Mouse (Mus musculus) bone marrow macrophage, adult 2 months (primary cell): ENCODE data around the gene Zbtb7a.

Experiments used
- CTCF ChIP-seq: IDR thresholded peaks from 2 replicates; pipeline ENCODE4 v1.5.1; 2012; ENCODE audit warnings: low read depth, mild to moderate bottlenecking, low read length, moderate library complexity
- POLR2A ChIP-seq: IDR thresholded peaks from 2 replicates; pipeline ENCODE4 v1.6.1; 2012; ENCODE audit warnings: mild to moderate bottlenecking, low read depth, low read length, borderline replicate concordance

DNA sequence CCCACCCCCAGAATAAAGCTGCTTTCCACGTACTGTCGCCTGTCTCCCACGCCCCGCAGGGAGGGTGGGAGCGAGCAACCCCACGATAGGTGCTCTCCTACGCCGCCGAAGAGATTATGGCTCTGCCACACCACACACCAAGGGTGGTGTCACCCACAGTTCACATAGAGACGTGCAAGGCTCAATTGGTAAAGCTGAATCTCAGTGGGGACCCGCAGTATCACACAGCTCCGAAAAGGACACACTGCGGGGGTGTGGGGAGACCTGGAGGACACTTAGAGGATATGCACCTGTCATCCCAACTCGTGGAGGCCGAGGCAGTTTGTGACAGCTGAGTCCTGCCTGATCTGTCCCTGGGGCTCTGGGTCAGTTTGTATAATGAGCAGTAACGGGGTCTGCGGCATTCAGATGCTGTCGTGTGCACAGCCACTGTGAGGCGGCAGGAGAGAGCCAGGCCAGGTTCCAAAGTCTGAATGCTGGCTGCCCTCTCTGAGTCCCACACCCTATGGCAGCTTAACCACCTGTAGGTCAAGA lies 58.0 kb downstream of the Zbtb7a start:
- TF ChIP-seq CTCF (no peak), POLR2A (no peak)
